Mouse (Mus musculus) kidney, embryonic 16.5 days (tissue): ENCODE data around the gene Rpl27a. TPM values are rescaled to one million over a fixed set of nuclear protein-coding genes. Genes with fewer than 3 reads are reported as not detected.

ENCODE experiments used
- ATAC-seq: fragments of 200-750 bp; cut with Nextera tagmentation; 2 replicates; pipeline ENCODE4 v1.8.0; 2017; ENCODE audit warnings: moderate TSS enrichment; ENCODE audit not compliant: low FRiP score, low TSS enrichment
- H3K27ac ChIP-seq: fragments of 300-500 bp; sonication (generic); 2 replicates; pipeline ENCODE4 v1.5.1; 2014; ENCODE audit warnings: low read length
- H3K27me3 ChIP-seq: fragments of 300-500 bp; sonication (generic); 2 replicates; pipeline ENCODE4 v1.6.1; 2014; ENCODE audit warnings: low read length, control low read depth, mixed read lengths; ENCODE audit not compliant: insufficient read depth
- H3K36me3 ChIP-seq: fragments of 300-500 bp; sonication (generic); 2 replicates; pipeline ENCODE4 v1.6.1; 2014; ENCODE audit warnings: low read length, control low read depth, mixed read lengths; ENCODE audit not compliant: insufficient read depth
- H3K4me1 ChIP-seq: fragments of 300-500 bp; sonication (generic); 2 replicates; pipeline ENCODE4 v1.6.1; 2014; ENCODE audit warnings: low read length, control low read depth, mixed read lengths; ENCODE audit not compliant: insufficient read depth
- H3K4me2 ChIP-seq: fragments of 300-500 bp; sonication (generic); replicated peaks from 2 replicates; pipeline ENCODE4 v1.6.1; 2014; ENCODE audit warnings: low read depth, low read length
- H3K4me3 ChIP-seq: fragments of 300-500 bp; sonication (generic); 2 replicates; pipeline ENCODE4 v1.5.1; 2014; ENCODE audit warnings: mild to moderate bottlenecking, low read length
- H3K9ac ChIP-seq: fragments of 300-500 bp; sonication (generic); replicated peaks from 2 replicates; pipeline ENCODE4 v1.6.1; 2014; ENCODE audit warnings: low read length
- H3K9me3 ChIP-seq: fragments of 300-500 bp; sonication (generic); 2 replicates; pipeline ENCODE4 v1.6.1; 2016; ENCODE audit warnings: low read length, control low read depth
- WGBS: fragments of 180-500 bp; shearing (Covaris S2); extraction: QIAGEN DNeasy Blood & Tissue Kit; methylation state at CpG from one replicate; pipeline ENCODE4 v1.1.7; 2014; 5-methylcytosine and 5-hydroxymethylcytosine counted together
- polyA plus RNA-seq: library from polyadenylated mRNA; unstranded; fragments of >200 nt; fragmentation: Nextera tagmentation; extraction: Ambion mirVana; gene quantifications from 2 replicates; pipeline ENCODE4 v1.2.1, GENCODE M21; 2015

Rpl27a gene
- polyA plus RNA-seq = 122 and 129 TPM in 2 replicates

- under 1% methylated on average over 72 of the region's 72 CpGs for WGBS
- H3K9ac ChIP-seq = peak within 1 kb of the TSS; percentile 100
- H3K4me1 ChIP-seq = peaks cover 25% of the 10 kb centered on the region
- H3K9me3 ChIP-seq = no peaks in the 10 kb centered on the region
- peak; percentile 94 for ATAC-seq
- no peaks in the 10 kb centered on the region for H3K27me3 ChIP-seq
- peak within 1 kb of the TSS; percentile 82 for H3K4me2 ChIP-seq
- peaks cover 37% of the 10 kb centered on the region for H3K36me3 ChIP-seq
- H3K27ac ChIP-seq = peak within 1 kb of the TSS; percentile 99
- peak within 1 kb of the TSS; percentile 98 for H3K4me3 ChIP-seq
These were observed at the start of gene Rpl27a for GRCm38 (mm10) chr7:109518838-109519696. Gene Rpl27a (plus strand): TSS chr7:109519147.

- Histone ChIP-seq H3K36me3 (no peaks in the 10 kb centered on the region), H3K27ac (no peak overlapping the region), H3K4me3 (no peak overlapping the region), H3K9me3 (no peaks in the 10 kb centered on the region), H3K4me1 (peaks cover 3% of the 10 kb centered on the region; the same call in 1 of the 2 replicates), H3K4me2 (no peak overlapping the region), H3K9ac (no peak overlapping the region), H3K27me3 (no peaks in the 10 kb centered on the region)
- ATAC-seq = no peak
- WGBS = 75% methylated on average over 4 of the region's 4 CpGs
These were observed 48.2 kb upstream of the Rpl27a start for GRCm38 (mm10) chr7:109470700-109471099.

GRCm38 (mm10) chr7:109477926-109478325 is 41.0 kb upstream of the Rpl27a start:
- no peak overlapping the region for H3K4me2 ChIP-seq
- H3K9me3 ChIP-seq = no peaks in the 10 kb centered on the region
- no peaks in the 10 kb centered on the region for H3K27me3 ChIP-seq
- H3K4me1 ChIP-seq = no peaks in the 10 kb centered on the region
- H3K27ac ChIP-seq = no peak overlapping the region
- no peak for ATAC-seq
- H3K9ac ChIP-seq = no peak overlapping the region
- H3K4me3 ChIP-seq = no peak overlapping the region
- 48% methylated on average over 3 of the region's 3 CpGs for WGBS
- no peaks in the 10 kb centered on the region for H3K36me3 ChIP-seq

DNA sequence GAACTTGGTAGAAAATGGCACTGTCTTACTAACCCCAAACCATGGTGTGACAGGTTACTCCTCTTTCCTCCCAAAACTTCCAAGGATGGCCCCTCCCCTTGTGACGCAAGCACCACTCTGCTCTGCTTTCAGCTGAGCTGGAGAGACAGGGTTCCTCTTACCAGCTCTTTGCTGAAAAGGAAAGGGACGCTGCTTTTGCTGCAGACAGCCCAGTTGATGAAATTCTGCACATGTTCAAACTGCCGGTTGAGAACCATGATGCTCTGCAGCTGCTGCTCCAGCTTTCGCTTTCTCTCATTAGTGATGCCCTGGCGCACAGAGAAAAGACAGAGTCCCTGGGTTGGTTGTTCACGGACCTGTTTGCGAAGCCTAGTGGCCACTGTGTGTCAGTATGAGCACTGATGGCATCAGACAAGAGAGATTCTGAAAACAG is 38.2 kb upstream of the Rpl27a start:
- H3K4me1 ChIP-seq = no peaks in the 10 kb centered on the region
- H3K36me3 ChIP-seq = no peaks in the 10 kb centered on the region
- ATAC-seq = peak; percentile 43; the same call in 1 of the 2 replicates
- peak overlapping the region; percentile 3; the same call in 1 of the 2 replicates for H3K4me3 ChIP-seq
- peak overlapping the region; percentile 31; the same call in 1 of the 2 replicates for H3K4me2 ChIP-seq
- H3K27ac ChIP-seq = no peak overlapping the region
- no peak overlapping the region for H3K9ac ChIP-seq
- no peaks in the 10 kb centered on the region for H3K9me3 ChIP-seq
- no peaks in the 10 kb centered on the region for H3K27me3 ChIP-seq
- WGBS = 14% methylated on average over 7 of the region's 7 CpGs

GRCm38 (mm10) chr7:109484221-109484620 is 34.7 kb upstream of the Rpl27a start:
- Histone ChIP-seq H3K4me2 (no peak overlapping the region), H3K9me3 (no peaks in the 10 kb centered on the region), H3K27ac (no peak overlapping the region), H3K27me3 (no peaks in the 10 kb centered on the region), H3K36me3 (no peaks in the 10 kb centered on the region), H3K9ac (no peak overlapping the region), H3K4me1 (no peaks in the 10 kb centered on the region), H3K4me3 (no peak overlapping the region)
- no peak for ATAC-seq
- WGBS = 72% methylated on average over 5 of the region's 5 CpGs

DNA sequence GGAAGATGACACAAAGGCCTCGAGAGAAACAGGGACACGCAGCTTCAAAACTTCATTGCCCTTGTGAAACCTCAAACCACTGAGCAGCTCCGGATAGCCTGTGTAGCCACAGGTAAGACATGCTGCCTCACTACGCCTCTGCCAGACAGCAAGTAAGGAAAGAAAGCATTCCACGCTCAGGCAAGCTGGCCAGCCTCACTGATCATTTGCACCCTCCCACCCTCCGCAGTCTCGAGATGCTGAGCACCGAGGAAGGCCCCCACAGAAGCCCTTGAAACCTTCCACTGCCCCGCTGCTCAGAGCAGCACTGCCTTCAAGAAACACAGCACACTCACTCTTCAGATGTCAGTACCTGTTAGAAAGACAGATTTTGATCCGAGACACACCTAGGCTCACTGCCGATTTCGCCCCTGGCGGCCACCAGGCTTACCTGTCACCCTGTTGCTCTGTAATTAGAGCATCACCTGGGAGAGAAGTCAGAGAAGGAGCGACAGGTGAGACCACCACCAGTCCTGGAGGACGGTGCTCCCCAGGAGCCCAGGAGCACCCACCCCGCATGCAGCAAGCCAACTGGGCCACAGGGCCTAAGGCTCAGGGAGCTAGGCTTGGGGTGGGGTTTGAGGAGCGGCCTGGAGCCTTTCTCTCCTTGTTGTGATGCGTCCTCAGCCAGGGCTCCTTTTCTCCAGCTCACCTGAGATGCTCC is 26.2 kb upstream of the Rpl27a start:
- peak overlapping the region; percentile 41; the same call in 1 of the 2 replicates for H3K4me2 ChIP-seq
- ATAC-seq = no peak

DNA sequence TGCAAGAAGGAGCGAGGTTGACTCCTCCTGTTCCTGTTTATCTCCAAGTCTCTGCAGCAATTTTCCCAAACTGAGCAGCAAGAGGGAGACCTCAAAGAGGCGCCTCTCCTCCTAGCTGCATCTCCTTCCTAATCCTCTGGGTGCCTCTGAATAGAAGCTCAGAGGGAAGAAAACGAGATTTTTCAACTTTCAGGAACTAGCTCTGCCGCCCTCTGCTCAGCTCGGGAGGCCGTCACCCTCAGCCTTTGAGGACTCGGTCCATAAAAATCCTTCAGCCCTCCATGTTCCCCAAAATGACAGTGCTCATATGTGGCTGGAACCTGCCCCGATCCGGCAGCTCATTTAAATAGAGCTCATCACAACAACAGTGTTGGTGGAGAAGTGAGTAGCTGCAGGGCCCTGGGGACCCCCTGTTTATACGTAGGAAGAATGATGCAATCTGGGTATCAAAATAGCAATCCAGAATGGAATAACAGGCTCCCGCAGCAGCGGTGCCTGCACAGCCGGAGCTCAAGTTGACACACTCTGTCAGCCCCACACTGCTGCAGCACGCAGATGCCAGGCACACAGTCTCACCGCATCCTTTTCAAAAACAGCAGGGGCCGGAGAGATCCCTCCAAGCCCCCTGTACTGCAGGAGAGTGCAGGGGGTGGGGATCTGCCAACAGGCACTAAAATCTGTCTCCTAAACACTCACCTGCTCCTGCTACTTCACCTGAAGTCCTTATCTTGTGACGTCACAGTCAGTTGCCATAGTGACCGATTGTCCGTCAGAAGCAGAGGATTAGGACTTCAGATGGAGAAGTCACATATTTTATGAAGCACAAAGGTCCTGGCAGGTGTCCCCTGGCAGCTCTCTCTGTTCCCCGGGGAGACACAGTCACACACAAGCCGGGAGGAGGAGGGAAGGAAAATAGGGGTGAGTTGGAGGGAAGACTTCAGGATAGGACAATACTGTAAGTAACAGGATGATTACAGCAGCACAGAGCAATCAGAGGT is 25.3 kb upstream of the Rpl27a start:
- peak overlapping the region; percentile 20 for H3K4me3 ChIP-seq
- 13% methylated on average over 21 of the region's 21 CpGs for WGBS
- peak; percentile 6; the same call in 1 of the 2 replicates for ATAC-seq

More for the DNA sequence above, 26.2 kb upstream of the Rpl27a start:
- Histone ChIP-seq H3K4me3 (no peak overlapping the region), H3K36me3 (no peaks in the 10 kb centered on the region), H3K27me3 (peaks cover 4% of the 10 kb centered on the region; the same call in 1 of the 2 replicates), H3K9me3 (no peaks in the 10 kb centered on the region), H3K4me1 (peaks cover 8% of the 10 kb centered on the region; the same call in 1 of the 2 replicates), H3K9ac (no peak overlapping the region), H3K27ac (no peak overlapping the region)
- WGBS = 65% methylated on average over 18 of the region's 18 CpGs

GRCm38 (mm10) chr7:109497507-109497906 is 21.4 kb upstream of the Rpl27a start:
- H3K4me2 ChIP-seq = no peak overlapping the region
- no peaks in the 10 kb centered on the region for H3K9me3 ChIP-seq
- ATAC-seq = no peak
- H3K36me3 ChIP-seq = no peaks in the 10 kb centered on the region
- no peak overlapping the region for H3K27ac ChIP-seq
- H3K27me3 ChIP-seq = peaks cover 4% of the 10 kb centered on the region; the same call in 1 of the 2 replicates
- 57% methylated on average over 4 of the region's 4 CpGs for WGBS
- H3K4me1 ChIP-seq = peaks cover 8% of the 10 kb centered on the region; the same call in 1 of the 2 replicates
- H3K9ac ChIP-seq = no peak overlapping the region
- no peak overlapping the region for H3K4me3 ChIP-seq

More for the DNA sequence above, 25.3 kb upstream of the Rpl27a start:
- Histone ChIP-seq H3K9ac (no peak overlapping the region), H3K27ac (no peak overlapping the region), H3K4me2 (peak overlapping the region; percentile 41), H3K36me3 (no peaks in the 10 kb centered on the region), H3K4me1 (peaks cover 8% of the 10 kb centered on the region; the same call in 1 of the 2 replicates), H3K27me3 (peaks cover 4% of the 10 kb centered on the region; the same call in 1 of the 2 replicates), H3K9me3 (no peaks in the 10 kb centered on the region)

GRCm38 (mm10) chr7:109507119-109507518 is 11.8 kb upstream of the Rpl27a start:
- Histone ChIP-seq H3K9me3 (no peaks in the 10 kb centered on the region), H3K4me3 (no peak overlapping the region), H3K9ac (no peak overlapping the region), H3K27me3 (no peaks in the 10 kb centered on the region), H3K4me1 (no peaks in the 10 kb centered on the region), H3K36me3 (no peaks in the 10 kb centered on the region), H3K27ac (no peak overlapping the region), H3K4me2 (no peak overlapping the region)
- no peak for ATAC-seq
- 8% methylated on average over 8 of the region's 8 CpGs for WGBS
